Mouse (Mus musculus) left cerebral cortex, adult 11 months (tissue): ENCODE results near the gene Ankrd44.

ENCODE experiments used
- DNase-seq: peaks from one replicate; pipeline ENCODE4 v3.0.0; 2022; ENCODE audit warnings: low spot score

Ankrd44 gene

GRCm38 (mm10) chr1:54614963-54615362 lies 311.2 kb downstream of the Ankrd44 start:
- no peak for DNase-seq

DNA sequence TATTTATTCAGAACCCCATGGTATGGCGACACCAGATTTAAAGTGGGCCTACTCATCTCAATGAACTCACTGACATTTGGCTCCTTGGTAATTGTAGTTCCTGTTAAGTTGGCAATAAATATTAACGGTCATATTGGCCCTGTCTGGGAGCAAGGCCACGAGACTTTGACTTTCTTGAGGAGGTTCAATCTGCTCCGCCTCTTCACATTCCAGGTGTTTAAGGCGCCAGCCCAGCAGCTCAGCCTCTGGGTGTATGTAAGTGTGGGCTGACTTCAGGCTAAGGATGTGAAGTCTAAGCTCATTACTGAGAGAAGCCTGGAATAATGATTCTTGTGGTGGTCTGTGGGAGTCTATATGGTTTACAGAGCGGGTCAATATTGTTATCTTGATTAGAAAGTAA lies 313.8 kb downstream of the Ankrd44 start:
- DNase-seq: no peak

DNA sequence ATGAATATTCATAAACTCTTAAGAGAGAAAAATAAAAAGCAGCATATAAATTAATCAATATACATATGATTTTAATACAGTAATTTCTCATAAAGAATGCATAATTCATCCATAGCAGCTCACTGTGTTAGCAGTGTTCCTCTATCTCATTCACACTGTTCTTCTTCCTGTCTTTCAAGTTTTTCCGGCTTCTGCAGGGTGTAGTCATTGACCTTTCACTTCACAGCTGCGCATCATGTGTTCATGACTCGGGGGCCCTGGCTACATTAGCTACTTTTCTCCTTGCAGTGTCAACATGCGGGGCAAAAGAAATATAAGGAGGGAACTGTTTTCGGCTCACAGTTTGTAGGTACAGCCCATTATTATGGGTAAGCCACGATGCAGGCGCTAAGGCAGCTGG lies 314.3 kb downstream of the Ankrd44 start:
- DNase-seq: no peak

- DNase-seq: no peak
Observed at GRCm38 (mm10) chr1:54606936-54607335, 319.3 kb downstream of the Ankrd44 start.

DNA sequence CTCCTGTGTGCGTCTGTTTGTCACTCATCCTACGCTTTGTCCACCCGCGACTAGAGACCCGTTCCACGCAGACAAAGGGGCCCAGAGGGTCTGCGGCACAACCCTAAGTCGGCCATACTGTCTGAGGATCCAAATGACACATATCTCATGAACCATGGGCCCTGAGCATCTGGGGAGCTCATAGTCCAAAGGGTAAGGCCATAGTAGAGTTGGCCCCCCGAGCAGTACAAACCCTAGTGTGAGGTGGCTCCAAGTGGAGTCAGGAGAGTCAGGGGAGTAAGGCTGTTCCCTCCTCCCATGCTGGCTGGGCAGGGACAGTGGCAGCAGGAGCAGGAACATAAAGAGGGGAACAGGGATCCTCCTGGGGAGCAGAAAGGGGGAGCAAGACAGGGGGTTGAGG lies 324.5 kb downstream of the Ankrd44 start:
- DNase-seq: no peak

GRCm38 (mm10) chr1:54600275-54600674 lies 325.9 kb downstream of the Ankrd44 start:
- no peak for DNase-seq

GRCm38 (mm10) chr1:54597594-54598217 lies 328.5 kb downstream of the Ankrd44 start:
- DNase-seq: no peak

GRCm38 (mm10) chr1:54596151-54596550 lies 330.0 kb downstream of the Ankrd44 start:
- no peak for DNase-seq
